Comparison of ENCODE assay signal across 17 mouse cellular contexts in genomic region chr10:76537619-76538018, GRCm38 (mm10). TPM values are rescaled to one million over a fixed set of nuclear protein-coding genes. Genes with fewer than 3 reads are reported as not detected.
DNase-seq lines count a peak whose midpoint lies in the region; ATAC-seq and TF ChIP-seq lines count a peak whose summit lies in the region.
"Had no signal": no experiment of that assay in that cellular context is flagged by ENCODE, and none has a peak within 500 bp of the region (broad histone marks: within the 10 kb centered on the region; RNA-seq: fewer than 3 reads in every experiment).

No protein-coding gene starts in this region.

- no peaks in the 10 kb centered on the region for H3K27me3 ChIP-seq in liver, embryonic 16.5 days (ENCODE audit: control insufficient read depth, insufficient read depth, low read depth, low read length)
- no peaks in the 10 kb centered on the region for H3K27me3 ChIP-seq in lung, embryonic 14.5 days (ENCODE audit: insufficient read depth, low read length)
- H3K27me3 ChIP-seq in stomach, embryonic 16.5 days (ENCODE audit: control insufficient read depth, insufficient read depth, low read length) = no peaks in the 10 kb centered on the region
- H3K27me3 ChIP-seq in hindbrain, embryonic 11.5 days (ENCODE audit: control insufficient read depth, insufficient read depth, low read length) = no peaks in the 10 kb centered on the region
- H3K27me3 ChIP-seq: lung, embryonic 15.5 days; midbrain, embryonic 13.5 days had no signal

- no peaks in the 10 kb centered on the region for H3K9me3 ChIP-seq in liver, embryonic 16.5 days (replicated peaks; ENCODE audit: control insufficient read depth, low read length)
- H3K9me3 ChIP-seq in lung, embryonic 14.5 days (ENCODE audit: low read depth, low read length) = no peaks in the 10 kb centered on the region
- no peaks in the 10 kb centered on the region for H3K9me3 ChIP-seq in stomach, embryonic 16.5 days (replicated peaks; ENCODE audit: control insufficient read depth, low read length)
- H3K9me3 ChIP-seq in hindbrain, embryonic 11.5 days (ENCODE audit: control insufficient read depth, low read length) = no peaks in the 10 kb centered on the region
- H3K9me3 ChIP-seq: lung, embryonic 15.5 days; midbrain, embryonic 13.5 days had no signal

- H3K4me2 ChIP-seq in liver, embryonic 16.5 days (ENCODE audit: low read depth, low read length) = no peak overlapping the region
- H3K4me2 ChIP-seq in lung, embryonic 14.5 days = no peak overlapping the region
- no peak overlapping the region for H3K4me2 ChIP-seq in stomach, embryonic 16.5 days (ENCODE audit: low read depth, low read length)
- H3K4me2 ChIP-seq in hindbrain, embryonic 11.5 days (replicated peaks; ENCODE audit: low read depth, low read length) = no peak overlapping the region
- H3K4me2 ChIP-seq: heart, embryonic 11.5 days; lung, embryonic 15.5 days; midbrain, embryonic 13.5 days had no signal

- no peak overlapping the region for H3K27ac ChIP-seq in liver, embryonic 16.5 days (ENCODE audit: low read length)
- H3K27ac ChIP-seq in lung, embryonic 14.5 days (ENCODE audit: low read depth) = 0 out of 2 replicates have a peak overlapping the region, but pooled peaks have one; percentile 24
- H3K27ac ChIP-seq in stomach, embryonic 16.5 days (ENCODE audit: low read length) = no peak overlapping the region
- H3K27ac ChIP-seq in hindbrain, embryonic 11.5 days (ENCODE audit: low read depth, low read length) = no peak overlapping the region
- H3K27ac ChIP-seq: midbrain, embryonic 13.5 days had no signal

- DNase-seq in liver = no peak
- DNase-seq in fat pad, adult 2 months (ENCODE audit: extremely low read depth, low read depth, low spot score) = peak; percentile 87
- peak; percentile 42 for DNase-seq in lung, embryonic 14.5 days
- no peak for DNase-seq in thymus, postnatal 10 days (ENCODE audit: low spot score in 2 of 2)
- no peak for DNase-seq in hindbrain, embryonic 11.5 days (ENCODE audit: low spot score)
- DNase-seq: cerebellum, postnatal 25 days; gastrocnemius, postnatal 36 days had no signal

- TF ChIP-seq CTCF in lung, embryonic 14.5 days (IDR thresholded peaks at IDR 0.05; ENCODE audit: low read depth) = no peak

- ATAC-seq in liver, embryonic 16.5 days (ENCODE audit: low read depth) = peak; percentile 76
- ATAC-seq in lung, embryonic 14.5 days (ENCODE audit: insufficient read depth) = 0 out of 2 replicates have a peak, but pooled peaks have one; percentile 31
- peak; percentile 41; the same call in 1 of the 2 replicates for ATAC-seq in stomach, embryonic 16.5 days (ENCODE audit: insufficient read depth, low FRiP score)
- ATAC-seq in hindbrain, embryonic 11.5 days (ENCODE audit: low FRiP score) = no peak
- ATAC-seq: activated CD4-positive, CD25-positive, alpha-beta regulatory T cell, adult 4 months; CD4-positive, CD25-positive, alpha-beta regulatory T cell, adult 4 months; midbrain, embryonic 13.5 days had no signal

- H3K9ac ChIP-seq in liver, embryonic 16.5 days (ENCODE audit: low read depth, low read length) = no peak overlapping the region
- H3K9ac ChIP-seq in lung, embryonic 14.5 days = no peak overlapping the region
- H3K9ac ChIP-seq in stomach, embryonic 16.5 days (ENCODE audit: low read length) = no peak overlapping the region
- H3K9ac ChIP-seq in hindbrain, embryonic 11.5 days (ENCODE audit: low read depth, low read length) = no peak overlapping the region
- H3K9ac ChIP-seq: lung, embryonic 15.5 days; midbrain, embryonic 13.5 days had no signal

- H3K36me3 ChIP-seq in liver, embryonic 16.5 days (ENCODE audit: control insufficient read depth, insufficient read depth) = peaks cover 7% of the 10 kb centered on the region
- H3K36me3 ChIP-seq in lung, embryonic 14.5 days (ENCODE audit: insufficient read depth) = peaks cover 84% of the 10 kb centered on the region
- peaks cover 18% of the 10 kb centered on the region for H3K36me3 ChIP-seq in stomach, embryonic 16.5 days (ENCODE audit: control insufficient read depth, insufficient read depth, low read length)
- peaks cover 23% of the 10 kb centered on the region for H3K36me3 ChIP-seq in hindbrain, embryonic 11.5 days (ENCODE audit: control insufficient read depth, insufficient read depth, low read length)

- H3K4me3 ChIP-seq in liver, embryonic 16.5 days (ENCODE audit: low read depth, low read length) = no peak overlapping the region
- no peak overlapping the region for H3K4me3 ChIP-seq in lung, embryonic 14.5 days (ENCODE audit: low read depth, low read length)
- H3K4me3 ChIP-seq in stomach, embryonic 16.5 days (replicated peaks; ENCODE audit: low read length) = no peak overlapping the region
- H3K4me3 ChIP-seq in hindbrain, embryonic 11.5 days (ENCODE audit: low read depth, low read length) = no peak overlapping the region
- H3K4me3 ChIP-seq: lung, embryonic 15.5 days; midbrain, embryonic 13.5 days had no signal

- H3K4me1 ChIP-seq in liver, embryonic 16.5 days (ENCODE audit: control insufficient read depth, low read depth, low read length) = no peaks in the 10 kb centered on the region; the same call in 1 of the 2 replicates
- H3K4me1 ChIP-seq in lung, embryonic 14.5 days (ENCODE audit: insufficient read depth) = no peaks in the 10 kb centered on the region
- H3K4me1 ChIP-seq in stomach, embryonic 16.5 days (ENCODE audit: control insufficient read depth, insufficient read depth, low read length) = 0 out of 2 replicates have a peak, but pooled peaks cover 1% of the 10 kb centered on the region
- H3K4me1 ChIP-seq in hindbrain, embryonic 11.5 days (replicated peaks; ENCODE audit: control insufficient read depth, insufficient read depth, low read length) = 0 out of 2 replicates have a peak, but pooled peaks cover 1% of the 10 kb centered on the region

- 63% methylated on average over 9 of the region's 9 CpGs for WGBS in liver, embryonic 16.5 days (ENCODE audit: insufficient replicate concordance)
- WGBS in lung, embryonic 14.5 days = 67% methylated on average over 9 of the region's 9 CpGs
- 73% methylated on average over 9 of the region's 9 CpGs for WGBS in stomach, embryonic 16.5 days
- WGBS in hindbrain, embryonic 11.5 days = 89% methylated on average over 9 of the region's 9 CpGs

RNA-seq across cellular contexts. Expression of gene Lss, which starts 6.2 kb away (rescaled TPM):
- polyA plus RNA-seq in liver, embryonic 16.5 days (2015; fragmentation: Nextera tagmentation; extraction: Ambion mirVana) = 78.2 and 84.6 TPM in 2 replicates
- polyA plus RNA-seq in lung, embryonic 14.5 days (2014; fragmentation: Nextera tagmentation; extraction: Ambion mirVana) = 21.5 and 28.4 TPM in 2 replicates
- polyA plus RNA-seq in stomach, embryonic 16.5 days (2015; fragmentation: Nextera tagmentation; extraction: Ambion mirVana) = 48.6 and 49.1 TPM in 2 replicates
- 45.1 and 56.4 TPM in 2 replicates for polyA plus RNA-seq in hindbrain, embryonic 11.5 days (2014; fragmentation: Nextera tagmentation; extraction: Ambion mirVana)

RNA-seq across cellular contexts. Expression of gene Spatc1l, which starts 24.5 kb away (rescaled TPM):
- polyA plus RNA-seq in liver, embryonic 16.5 days (2015; fragmentation: Nextera tagmentation; extraction: Ambion mirVana) = not detected in 2 replicates
- not detected in 2 replicates for polyA plus RNA-seq in lung, embryonic 14.5 days (2014; fragmentation: Nextera tagmentation; extraction: Ambion mirVana)
- 0.21 TPM in 1 of 2 replicates, not detected in the other for polyA plus RNA-seq in stomach, embryonic 16.5 days (2015; fragmentation: Nextera tagmentation; extraction: Ambion mirVana)
- 0.22 TPM in 1 of 2 replicates, not detected in the other for polyA plus RNA-seq in hindbrain, embryonic 11.5 days (2014; fragmentation: Nextera tagmentation; extraction: Ambion mirVana)
- polyA plus RNA-seq: activated CD4-positive, CD25-positive, alpha-beta regulatory T cell, adult 4 months; CD4-positive, CD25-positive, alpha-beta regulatory T cell, adult 4 months; embryonic facial prominence, embryonic 11.5 days; heart, embryonic 11.5 days; kidney, embryonic 14.5 days; lung, embryonic 15.5 days; midbrain, embryonic 13.5 days; spleen, adult 2 months had no signal

RNA-seq across cellular contexts. Expression of gene Ftcd, which starts 37.8 kb away (rescaled TPM):
- polyA plus RNA-seq in liver, embryonic 16.5 days (2015; fragmentation: Nextera tagmentation; extraction: Ambion mirVana) = 52.9 and 63.8 TPM in 2 replicates
- polyA plus RNA-seq in lung, embryonic 14.5 days (2014; fragmentation: Nextera tagmentation; extraction: Ambion mirVana) = 0.12 TPM in 1 of 2 replicates, not detected in the other
- polyA plus RNA-seq in stomach, embryonic 16.5 days (2015; fragmentation: Nextera tagmentation; extraction: Ambion mirVana) = 1.8 and 2.4 TPM in 2 replicates
- not detected in 2 replicates for polyA plus RNA-seq in hindbrain, embryonic 11.5 days (2014; fragmentation: Nextera tagmentation; extraction: Ambion mirVana)
- polyA plus RNA-seq: activated CD4-positive, CD25-positive, alpha-beta regulatory T cell, adult 4 months; CD4-positive, CD25-positive, alpha-beta regulatory T cell, adult 4 months; embryonic facial prominence, embryonic 11.5 days; lung, embryonic 15.5 days had no signal

Comparison
In these comparisons a context has a peak if more than half of its experiments do, and no peak if none do; other contexts are left out.
1. DNase-seq: peak in fat pad, adult 2 months (single experiment) and lung, embryonic 14.5 days (single experiment); none in liver (single experiment), thymus, postnatal 10 days (0 of 2) and hindbrain, embryonic 11.5 days (single experiment).
2. RNA of gene Ftcd, which starts 37.8 kb away (polyA plus RNA-seq): 52.9 to 63.8 TPM in liver, embryonic 16.5 days; 1.8 to 2.4 TPM in stomach, embryonic 16.5 days, 0.12 TPM in lung, embryonic 14.5 days and not detected in hindbrain, embryonic 11.5 days; every median in the first group is over 10 times any median in the second.